Mouse (Mus musculus) gastrocnemius, postnatal 4 days (tissue): ENCODE measurements at regions not wholly inside any gene's neighbourhood (a gene's known extent, or its start where the extent isn't known, plus 50 kb on each side); places are given as distances from the start of the nearest gene placed in this dataset.
A peak's percentile ranks its signal among the peaks of the same experiment; 100 is the strongest.

ENCODE experiments used
- DNase-seq, 2 experiments: peaks; one replicate each; pipeline ENCODE4 v3.0.0; 2021 to 2022; ENCODE audit warnings: low spot score in 2 of 2, mixed read lengths in 2 of 2

GRCm38 (mm10) chrX:72330323-72330722 is 55.7 kb upstream of the Gabre start:
- peak in 1 of 2 experiments; percentile 24 for DNase-seq

GRCm38 (mm10) chrX:72328822-72329221 is 54.2 kb upstream of the Gabre start:
- DNase-seq = no peak
